Mouse (Mus musculus) intestine, embryonic 15.5 days (tissue): Measurements from ENCODE around the gene Slc11a2. TPM values are rescaled to one million over a fixed set of nuclear protein-coding genes. Genes with fewer than 3 reads are reported as not detected.

Source experiments
- ATAC-seq: fragments of 200-750 bp; cut with Nextera tagmentation; 2 replicates; pipeline ENCODE4 v1.8.0; 2017; ENCODE audit warnings: moderate TSS enrichment, moderate library complexity
- H3K27ac ChIP-seq: fragments of 300-500 bp; sonication (generic); 2 replicates; pipeline ENCODE4 v1.5.1; 2015; ENCODE audit warnings: mild to moderate bottlenecking, inconsistent platforms
- H3K27me3 ChIP-seq: fragments of 300-500 bp; sonication (generic); replicated peaks from 2 replicates; pipeline ENCODE4 v1.6.1; 2015; ENCODE audit warnings: inconsistent platforms
- H3K36me3 ChIP-seq: fragments of 300-500 bp; sonication (generic); 2 replicates; pipeline ENCODE4 v1.6.1; 2015; ENCODE audit warnings: inconsistent platforms
- H3K4me1 ChIP-seq: fragments of 300-500 bp; sonication (generic); replicated peaks from 2 replicates; pipeline ENCODE4 v1.6.1; 2015; ENCODE audit warnings: inconsistent platforms
- H3K4me2 ChIP-seq: fragments of 300-500 bp; sonication (generic); replicated peaks from 2 replicates; pipeline ENCODE4 v1.6.1; 2015; ENCODE audit warnings: mild to moderate bottlenecking, inconsistent platforms
- H3K4me3 ChIP-seq: fragments of 300-500 bp; sonication (generic); replicated peaks from 2 replicates; pipeline ENCODE4 v1.5.1; 2015; ENCODE audit warnings: inconsistent platforms
- H3K9ac ChIP-seq: fragments of 300-500 bp; sonication (generic); 2 replicates; pipeline ENCODE4 v1.6.1; 2015; ENCODE audit warnings: inconsistent platforms
- H3K9me3 ChIP-seq: fragments of 300-500 bp; sonication (generic); 2 replicates; pipeline ENCODE4 v1.6.1; 2016; ENCODE audit warnings: inconsistent platforms
- WGBS: fragments of 180-500 bp; shearing (Covaris S2); methylation state at CpG from one replicate; pipeline ENCODE4 v1.1.7; 2015; 5-methylcytosine and 5-hydroxymethylcytosine counted together
- polyA plus RNA-seq: library from polyadenylated mRNA; unstranded; fragments of >200 nt; fragmentation: Nextera tagmentation; extraction: Ambion mirVana; gene quantifications from 2 replicates; pipeline ENCODE4 v1.2.1, GENCODE M21; 2015

Slc11a2 gene
- polyA plus RNA-seq, 1 experiment from 2014 or later: 29.8 TPM

DNA sequence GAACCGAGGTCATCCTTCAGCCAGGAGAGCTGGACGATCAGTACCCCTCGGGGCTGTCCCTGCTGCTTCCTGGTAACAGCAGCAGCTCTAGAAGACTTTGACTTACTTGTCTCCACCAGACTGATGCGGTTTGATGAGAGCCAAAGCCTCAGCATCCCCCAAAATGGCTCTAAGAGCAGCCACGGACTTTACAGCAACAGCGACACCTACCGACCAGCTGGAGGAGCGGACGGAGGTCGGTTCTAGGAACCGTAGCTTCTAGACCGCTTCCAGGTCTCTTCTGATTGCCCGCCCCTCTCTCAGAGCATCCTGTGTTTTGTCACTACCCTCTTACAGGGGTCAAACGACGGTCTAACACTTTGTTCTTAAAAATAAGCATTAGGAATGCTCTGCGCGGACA is 32.5 kb upstream of the Slc11a2 start:
- Histone ChIP-seq H3K27ac (no peak overlapping the region), H3K4me1 (no peaks in the 10 kb centered on the region), H3K27me3 (no peaks in the 10 kb centered on the region), H3K36me3 (no peaks in the 10 kb centered on the region), H3K4me3 (no peak overlapping the region; the same call in 1 of the 2 replicates), H3K9ac (no peak overlapping the region), H3K4me2 (0 out of 2 replicates have a peak overlapping the region, but pooled peaks have one; percentile 37), H3K9me3 (no peaks in the 10 kb centered on the region)
- peak; percentile 37 for ATAC-seq
- WGBS: 4% methylated on average over 17 of the region's 17 CpGs

DNA sequence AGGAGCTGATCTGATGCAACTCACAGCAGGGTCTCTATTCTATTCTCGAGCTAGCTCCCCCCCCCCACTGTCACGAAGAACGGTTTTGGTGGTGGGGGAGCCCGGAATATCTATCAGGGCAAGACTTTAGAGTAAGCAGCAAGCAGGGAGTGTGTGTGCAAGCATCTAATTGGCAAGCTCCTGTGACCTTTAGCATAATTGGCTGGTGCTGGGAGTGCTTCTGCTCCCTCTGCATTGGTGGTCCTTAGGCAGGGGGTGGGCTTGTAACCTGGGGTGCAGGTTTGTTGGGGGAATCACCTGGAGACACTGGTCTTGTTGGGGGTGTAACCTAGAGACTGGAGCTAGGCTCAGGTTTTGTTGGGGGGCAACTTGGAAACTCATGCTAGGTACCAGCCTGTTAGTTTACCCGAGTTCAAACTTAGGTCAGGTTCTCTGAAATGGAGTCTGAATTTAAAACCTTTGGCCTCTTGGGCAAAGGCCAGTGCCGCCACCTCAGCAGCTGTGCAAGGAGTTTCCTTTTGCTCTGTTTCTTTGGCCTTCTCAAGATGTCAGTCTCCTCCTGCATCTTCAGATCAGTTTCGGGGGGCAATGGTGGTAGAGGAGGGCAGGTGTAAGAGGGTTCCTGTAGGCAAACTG is 31.6 kb upstream of the Slc11a2 start:
- H3K4me3 ChIP-seq: no peak overlapping the region
- H3K36me3 ChIP-seq: no peaks in the 10 kb centered on the region
- no peak overlapping the region for H3K9ac ChIP-seq
- no peak overlapping the region for H3K27ac ChIP-seq
- no peak for ATAC-seq
- H3K4me2 ChIP-seq: no peak overlapping the region
- H3K4me1 ChIP-seq: no peaks in the 10 kb centered on the region; the same call in 1 of the 2 replicates
- H3K9me3 ChIP-seq: no peaks in the 10 kb centered on the region
- WGBS: 71% methylated on average over 7 of the region's 7 CpGs
- no peaks in the 10 kb centered on the region for H3K27me3 ChIP-seq

DNA sequence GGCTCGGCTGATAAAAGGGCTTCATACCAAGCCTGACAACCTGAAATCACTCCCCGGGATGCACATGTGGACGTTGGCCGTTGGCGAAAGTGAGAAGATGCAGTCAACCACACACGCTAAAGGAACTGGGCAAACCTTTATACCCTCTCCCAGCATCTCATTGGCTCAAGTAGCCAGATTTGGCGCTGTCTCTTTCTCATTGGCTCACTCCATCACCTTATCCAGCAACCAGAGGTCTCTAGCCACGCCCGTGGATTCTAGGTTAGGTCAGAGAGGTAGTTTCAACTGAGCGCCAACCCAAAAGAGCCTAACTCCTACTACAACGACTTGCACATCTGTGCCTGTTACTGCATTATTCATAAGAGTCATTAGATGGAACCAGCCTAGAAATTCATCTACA is 27.6 kb upstream of the Slc11a2 start:
- no peaks in the 10 kb centered on the region for H3K27me3 ChIP-seq
- H3K9ac ChIP-seq: no peak overlapping the region
- no peak overlapping the region for H3K4me3 ChIP-seq
- no peaks in the 10 kb centered on the region; the same call in 1 of the 2 replicates for H3K4me1 ChIP-seq
- H3K36me3 ChIP-seq: no peaks in the 10 kb centered on the region
- 79% methylated on average over 11 of the region's 11 CpGs for WGBS
- H3K27ac ChIP-seq: no peak overlapping the region
- H3K9me3 ChIP-seq: no peaks in the 10 kb centered on the region
- ATAC-seq: no peak
- H3K4me2 ChIP-seq: no peak overlapping the region

DNA sequence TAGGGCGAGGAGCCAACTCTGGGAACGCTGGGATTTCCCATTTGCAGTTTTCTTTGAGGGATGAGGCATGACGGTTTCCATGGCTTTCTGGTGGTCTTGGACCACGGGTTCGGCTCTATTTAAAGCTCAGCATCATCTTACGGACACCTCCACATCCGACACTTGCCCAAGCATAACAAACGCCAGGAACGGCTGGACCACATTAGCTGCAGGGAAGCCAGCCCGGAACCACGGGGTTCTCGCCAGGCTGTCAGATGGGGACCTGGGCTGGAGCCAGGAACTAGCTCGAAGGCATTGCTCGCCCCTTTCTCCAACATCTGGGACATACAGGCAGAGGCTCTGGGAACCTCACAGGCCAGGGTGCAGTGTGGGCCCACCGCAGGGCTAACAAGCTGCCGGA is 26.4 kb upstream of the Slc11a2 start:
- Histone ChIP-seq H3K9me3 (no peaks in the 10 kb centered on the region), H3K4me3 (no peak overlapping the region), H3K36me3 (no peaks in the 10 kb centered on the region), H3K9ac (no peak overlapping the region), H3K4me2 (0 out of 2 replicates have a peak overlapping the region, but pooled peaks have one; percentile 6), H3K4me1 (no peaks in the 10 kb centered on the region; the same call in 1 of the 2 replicates), H3K27ac (no peak overlapping the region), H3K27me3 (no peaks in the 10 kb centered on the region)
- 59% methylated on average over 16 of the region's 16 CpGs for WGBS
- ATAC-seq: no peak

DNA sequence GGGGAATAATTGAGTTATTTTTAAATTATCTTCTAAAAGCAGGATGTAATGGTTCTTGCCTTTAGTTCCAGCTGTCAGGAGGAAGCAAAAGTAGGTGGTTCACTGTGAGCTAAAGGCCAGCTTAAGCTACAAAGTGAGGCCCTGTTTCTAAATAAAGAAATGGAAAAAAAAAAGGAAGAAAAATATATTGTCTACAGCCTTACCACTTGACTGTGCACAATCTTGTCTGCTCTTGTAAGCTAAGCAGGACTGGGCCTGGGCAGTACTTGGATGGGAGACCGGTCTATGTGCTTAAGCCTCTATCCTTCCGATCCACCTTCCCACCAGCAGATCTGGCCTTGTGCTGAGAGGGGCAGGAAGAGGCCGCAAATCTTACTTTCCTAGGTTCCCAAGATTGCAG is 24.6 kb upstream of the Slc11a2 start:
- Histone ChIP-seq H3K27me3 (no peaks in the 10 kb centered on the region), H3K36me3 (no peaks in the 10 kb centered on the region), H3K27ac (no peak overlapping the region), H3K9ac (no peak overlapping the region), H3K9me3 (no peaks in the 10 kb centered on the region), H3K4me3 (no peak overlapping the region), H3K4me1 (no peaks in the 10 kb centered on the region; the same call in 1 of the 2 replicates), H3K4me2 (no peak overlapping the region)
- WGBS: 77% methylated on average over 3 of the region's 3 CpGs
- no peak for ATAC-seq

DNA sequence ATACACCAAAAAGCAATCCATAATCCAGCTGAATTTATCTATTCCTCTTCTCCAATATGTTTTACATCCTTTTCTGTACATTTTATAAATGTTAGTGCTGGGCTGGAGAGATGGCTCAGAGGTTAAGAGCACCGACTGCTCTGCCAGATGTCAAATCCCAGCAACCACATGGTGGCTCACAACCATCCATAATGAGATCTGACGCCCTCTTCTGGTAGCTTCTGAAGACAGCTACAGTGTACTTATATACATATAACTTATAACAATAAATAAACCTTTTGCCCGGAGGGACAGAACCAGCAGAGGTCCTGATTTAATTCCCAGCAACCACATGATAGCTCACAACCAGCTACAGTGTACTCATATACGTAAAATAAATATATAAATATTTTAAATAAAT is 23.7 kb upstream of the Slc11a2 start:
- H3K27ac ChIP-seq: no peak overlapping the region
- H3K4me1 ChIP-seq: no peaks in the 10 kb centered on the region; the same call in 1 of the 2 replicates
- no peak overlapping the region for H3K9ac ChIP-seq
- no peaks in the 10 kb centered on the region for H3K36me3 ChIP-seq
- 63% methylated on average over 4 of the region's 4 CpGs for WGBS
- H3K4me3 ChIP-seq: no peak overlapping the region
- no peak overlapping the region for H3K4me2 ChIP-seq
- ATAC-seq: no peak
- no peaks in the 10 kb centered on the region for H3K27me3 ChIP-seq
- H3K9me3 ChIP-seq: no peaks in the 10 kb centered on the region

DNA sequence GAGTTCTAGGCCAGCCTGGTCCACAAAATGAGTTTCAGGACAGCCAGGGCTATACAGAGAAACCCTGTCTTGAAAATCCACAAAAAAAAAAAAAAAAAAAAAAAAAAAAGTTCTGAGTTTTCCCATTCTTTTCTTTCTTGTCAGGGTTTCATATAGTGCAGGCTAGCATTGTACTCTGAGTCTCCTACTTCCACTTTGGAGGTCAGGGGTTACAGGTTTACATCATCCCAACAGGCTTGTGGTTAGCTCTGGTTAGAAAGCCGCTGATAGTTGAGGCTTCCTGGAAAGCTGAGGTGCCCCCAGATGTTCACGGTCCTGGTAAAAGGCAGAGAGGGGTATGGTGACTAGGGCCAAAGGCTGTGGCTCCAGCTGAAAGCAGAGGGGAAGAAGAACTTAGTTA is 22.0 kb upstream of the Slc11a2 start:
- no peak overlapping the region for H3K4me2 ChIP-seq
- no peaks in the 10 kb centered on the region; the same call in 1 of the 2 replicates for H3K4me1 ChIP-seq
- H3K4me3 ChIP-seq: no peak overlapping the region
- H3K9ac ChIP-seq: no peak overlapping the region
- ATAC-seq: no peak
- no peaks in the 10 kb centered on the region for H3K27me3 ChIP-seq
- H3K36me3 ChIP-seq: no peaks in the 10 kb centered on the region
- no peaks in the 10 kb centered on the region for H3K9me3 ChIP-seq
- WGBS: 57% methylated on average over 2 of the region's 2 CpGs
- no peak overlapping the region for H3K27ac ChIP-seq

DNA sequence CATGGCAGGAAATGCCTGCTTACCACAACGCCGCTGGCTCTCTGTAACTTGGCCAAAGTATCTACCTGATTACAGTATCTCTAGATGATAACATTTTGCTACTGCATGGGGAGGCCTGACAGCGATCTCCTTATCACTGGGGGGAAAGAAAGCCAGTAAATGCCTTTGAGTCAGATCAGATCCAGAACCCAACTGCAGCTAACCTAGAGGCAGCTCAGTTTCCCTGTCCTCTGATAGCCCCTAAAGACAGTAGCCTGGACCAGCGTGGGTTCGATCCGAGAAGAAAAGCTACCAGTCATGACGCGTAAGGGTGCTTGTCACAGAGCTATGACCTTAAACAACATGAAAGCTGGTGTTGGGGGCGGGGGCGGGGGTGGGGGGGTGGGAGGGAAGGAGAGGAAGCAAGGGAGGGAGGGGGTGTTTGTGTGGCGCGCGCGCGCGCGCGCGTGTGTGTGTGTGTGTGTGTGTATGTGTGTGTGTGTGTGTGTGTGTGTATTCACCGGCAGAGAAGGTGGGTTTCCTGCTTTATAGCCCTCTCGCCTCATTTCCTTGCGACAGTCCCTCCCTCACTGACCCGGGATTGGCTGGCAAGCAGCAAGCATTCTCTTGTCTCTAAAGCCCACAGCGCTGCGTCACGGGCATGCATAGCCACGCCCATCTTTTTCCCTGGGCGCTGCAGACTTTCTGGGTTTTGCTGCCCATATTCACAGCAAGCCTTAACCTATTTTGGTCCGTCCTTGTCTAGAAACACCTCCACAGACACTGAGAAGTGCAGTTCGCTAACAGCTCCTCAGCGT is 18.5 kb upstream of the Slc11a2 start:
- Histone ChIP-seq H3K4me2 (peak overlapping the region; percentile 68), H3K4me1 (no peaks in the 10 kb centered on the region), H3K4me3 (peak overlapping the region; percentile 39), H3K9me3 (no peaks in the 10 kb centered on the region), H3K27me3 (no peaks in the 10 kb centered on the region), H3K9ac (peak overlapping the region; percentile 48), H3K36me3 (no peaks in the 10 kb centered on the region), H3K27ac (peak overlapping the region; percentile 74)
- peak; percentile 98 for ATAC-seq
- WGBS: 5% methylated on average over 20 of the region's 31 CpGs

DNA sequence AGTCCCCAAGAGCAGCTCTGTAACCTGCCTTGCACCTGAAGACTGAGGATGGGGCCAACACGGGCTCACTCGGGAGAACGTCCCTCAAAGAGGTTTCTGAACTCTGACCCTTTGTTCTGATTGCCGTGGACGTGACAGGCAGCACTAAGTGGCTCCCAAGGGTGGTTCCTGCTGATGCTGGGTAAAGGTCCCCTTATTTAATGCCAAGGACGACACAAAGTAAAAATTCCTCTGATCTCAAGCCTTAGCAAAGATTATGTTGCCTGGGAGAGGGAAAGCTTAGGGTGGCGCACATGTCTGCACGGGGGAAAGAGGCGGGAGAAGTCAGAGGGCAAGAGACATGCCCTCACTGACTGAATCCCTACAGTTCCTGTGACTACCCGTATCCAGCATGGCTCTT is 11.6 kb upstream of the Slc11a2 start:
- no peak overlapping the region for H3K4me2 ChIP-seq
- no peak overlapping the region for H3K4me3 ChIP-seq
- no peaks in the 10 kb centered on the region for H3K4me1 ChIP-seq
- peak overlapping the region; percentile 42 for H3K27ac ChIP-seq
- no peak overlapping the region for H3K9ac ChIP-seq
- WGBS: 55% methylated on average over 10 of the region's 10 CpGs
- H3K36me3 ChIP-seq: no peaks in the 10 kb centered on the region
- H3K9me3 ChIP-seq: no peaks in the 10 kb centered on the region
- H3K27me3 ChIP-seq: no peaks in the 10 kb centered on the region
- ATAC-seq: peak; percentile 92

DNA sequence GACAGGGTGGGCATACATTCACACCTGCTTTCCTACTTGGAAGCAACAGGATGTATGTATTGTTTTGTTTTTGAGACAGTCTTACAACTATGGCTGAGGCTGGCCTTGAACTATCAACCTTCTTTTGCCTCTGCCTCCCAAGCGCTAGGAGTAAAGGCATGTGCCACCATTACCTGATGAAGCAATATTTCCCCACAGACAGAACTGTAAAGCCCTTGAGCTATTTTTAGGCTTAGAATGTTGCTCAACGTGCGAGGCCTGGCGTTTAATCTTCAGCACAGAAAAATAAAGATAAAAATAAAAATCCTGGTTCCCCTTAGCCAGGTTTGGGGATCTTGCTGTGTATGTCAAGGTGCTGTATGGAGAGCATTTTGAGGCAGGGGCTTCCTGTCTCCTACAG is 11.2 kb upstream of the Slc11a2 start:
- H3K36me3 ChIP-seq: no peaks in the 10 kb centered on the region
- no peak overlapping the region for H3K4me2 ChIP-seq
- peak; percentile 70 for ATAC-seq
- H3K4me1 ChIP-seq: no peaks in the 10 kb centered on the region
- H3K9ac ChIP-seq: no peak overlapping the region
- H3K27me3 ChIP-seq: no peaks in the 10 kb centered on the region
- WGBS: 56% methylated on average over 4 of the region's 4 CpGs
- no peaks in the 10 kb centered on the region for H3K9me3 ChIP-seq
- peak overlapping the region; percentile 42 for H3K27ac ChIP-seq
- H3K4me3 ChIP-seq: no peak overlapping the region

DNA sequence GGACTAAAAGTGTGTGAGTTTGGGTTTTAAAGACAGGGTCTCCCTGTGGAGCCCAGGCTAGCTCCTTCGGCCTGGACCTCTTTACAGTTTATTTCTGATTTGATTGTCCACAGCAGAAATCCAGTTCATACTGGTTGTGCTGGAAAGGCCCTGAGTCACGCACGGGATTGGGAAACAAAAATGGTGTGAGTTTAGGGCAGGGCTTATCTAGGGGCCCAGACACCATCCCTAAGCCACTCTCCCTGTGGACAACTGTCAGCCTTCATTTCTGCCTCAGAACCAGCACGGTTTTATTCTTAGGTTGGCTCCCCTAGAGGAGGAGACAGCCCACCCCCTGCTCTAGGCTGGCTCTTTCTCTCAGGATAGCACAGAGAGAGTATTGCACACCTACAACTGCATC is 8.4 kb upstream of the Slc11a2 start:
- H3K4me1 ChIP-seq: no peaks in the 10 kb centered on the region
- H3K4me2 ChIP-seq: no peak overlapping the region
- H3K27ac ChIP-seq: no peak overlapping the region
- no peaks in the 10 kb centered on the region for H3K36me3 ChIP-seq
- ATAC-seq: no peak
- H3K9me3 ChIP-seq: no peaks in the 10 kb centered on the region
- H3K9ac ChIP-seq: no peak overlapping the region
- 73% methylated on average over 4 of the region's 4 CpGs for WGBS
- H3K27me3 ChIP-seq: no peaks in the 10 kb centered on the region
- H3K4me3 ChIP-seq: no peak overlapping the region

DNA sequence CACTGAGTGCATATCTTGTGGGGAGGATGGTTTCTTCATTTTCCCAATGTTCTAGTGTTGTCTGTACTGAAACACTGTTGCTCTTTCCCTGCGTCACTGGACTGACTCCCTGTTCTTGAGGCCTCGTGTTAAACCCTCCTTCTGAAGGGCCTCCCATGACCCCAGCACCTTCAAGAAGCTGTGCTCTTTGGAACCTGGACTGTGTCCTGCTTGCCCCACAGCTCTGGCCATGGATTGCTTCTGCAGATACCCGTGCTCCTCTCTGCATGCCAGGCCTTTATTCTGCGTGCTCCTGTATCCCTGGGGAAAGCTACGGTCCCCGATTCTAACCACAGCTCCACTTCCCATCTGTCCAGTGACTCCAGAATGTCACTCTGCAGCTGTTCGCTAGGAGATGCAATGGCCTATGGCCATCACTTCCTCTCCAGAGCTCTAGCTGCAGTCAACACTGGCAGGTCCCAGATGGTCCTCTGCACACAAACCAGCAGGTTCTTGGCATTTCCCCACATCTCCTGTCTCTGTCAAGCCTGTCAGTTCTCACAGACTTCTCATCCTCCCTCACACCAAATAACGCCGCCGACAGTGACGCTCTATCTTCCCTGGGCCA is 5.2 kb upstream of the Slc11a2 start:
- no peak overlapping the region for H3K4me2 ChIP-seq
- no peaks in the 10 kb centered on the region for H3K36me3 ChIP-seq
- no peaks in the 10 kb centered on the region for H3K27me3 ChIP-seq
- H3K9me3 ChIP-seq: no peaks in the 10 kb centered on the region
- no peaks in the 10 kb centered on the region for H3K4me1 ChIP-seq
- H3K4me3 ChIP-seq: no peak overlapping the region
- no peak overlapping the region for H3K9ac ChIP-seq
- ATAC-seq: no peak
- no peak overlapping the region for H3K27ac ChIP-seq
- 66% methylated on average over 11 of the region's 11 CpGs for WGBS
